8 mouse cellular contexts compared by ENCODE assay signal in genomic region chr8:94861352-94861910, GRCm38 (mm10). TPM values are rescaled to one million over a fixed set of nuclear protein-coding genes. Genes with fewer than 3 reads are reported as not detected.
A peak's percentile ranks its signal among the peaks of the same experiment; 100 is the strongest.
DNase-seq lines count a peak whose midpoint lies in the region; ATAC-seq and TF ChIP-seq lines count a peak whose summit lies in the region.
"Had no signal": no experiment of that assay in that cellular context is flagged by ENCODE, and none has a peak within 500 bp of the region (broad histone marks: within the 10 kb centered on the region; RNA-seq: fewer than 3 reads in every experiment).

No protein-coding gene starts in this region.

- 79% methylated on average over 8 of the region's 8 CpGs for WGBS in hindbrain, postnatal 0 days
- WGBS in liver, postnatal 0 days (ENCODE audit: insufficient replicate concordance), result 74% methylated on average over 8 of the region's 8 CpGs

- DNase-seq in left cerebral cortex, postnatal 4 days, result peak; percentile 64
- DNase-seq in left cerebral cortex, adult 11 months (ENCODE audit: low spot score), result no peak
- DNase-seq in MN1 (ENCODE audit: low spot score), result peak; percentile 83
- DNase-seq in cerebellum, postnatal 14 days, result peak; percentile 67 to 80
- DNase-seq in hindbrain, postnatal 0 days (ENCODE audit: low spot score), result peak; percentile 76
- peak; percentile 79 for DNase-seq in liver, postnatal 0 days
- DNase-seq in spleen, adult 18-20 months, result peak; percentile 35 to 68

- intact Hi-C loops in left cerebral cortex, postnatal 4 days (cut with DNase I), result no loop called here

- TF ChIP-seq EP300 in liver, postnatal 0 days (IDR thresholded peaks at IDR 0.05; ENCODE audit: low read depth), result no peak

- H3K4me1 ChIP-seq in hindbrain, postnatal 0 days (ENCODE audit: insufficient read depth, low read length), result peaks cover 5% of the 10 kb centered on the region; the same call in 1 of the 2 replicates
- H3K4me1 ChIP-seq in liver, postnatal 0 days (ENCODE audit: insufficient read depth), result no peaks in the 10 kb centered on the region; the same call in none of the 2 replicates

- no peak overlapping the region for H3K4me3 ChIP-seq in hindbrain, postnatal 0 days (ENCODE audit: low read length)
- H3K4me3 ChIP-seq in liver, postnatal 0 days (ENCODE audit: low read depth, low read length), result no peak overlapping the region

- peak; percentile 90 for TF ChIP-seq CTCF in hindbrain, postnatal 0 days (IDR thresholded peaks at IDR 0.05; ENCODE audit: low read depth)
- TF ChIP-seq CTCF in liver, postnatal 0 days (IDR thresholded peaks at IDR 0.05; ENCODE audit: low read depth), result peak; percentile 95

- H3K9me3 ChIP-seq in hindbrain, postnatal 0 days (ENCODE audit: low read length), result no peaks in the 10 kb centered on the region
- H3K9me3 ChIP-seq in liver, postnatal 0 days (ENCODE audit: low read length), result no peaks in the 10 kb centered on the region

- peaks cover 35% of the 10 kb centered on the region for H3K36me3 ChIP-seq in hindbrain, postnatal 0 days (ENCODE audit: insufficient read depth, low read length)
- H3K36me3 ChIP-seq in liver, postnatal 0 days (replicated peaks; ENCODE audit: insufficient read depth, low read length), result peaks cover 55% of the 10 kb centered on the region

- no peak overlapping the region for H3K27ac ChIP-seq in hindbrain, postnatal 0 days
- no peak overlapping the region for H3K27ac ChIP-seq in liver, postnatal 0 days (ENCODE audit: low read depth)

- H3K27me3 ChIP-seq in hindbrain, postnatal 0 days (ENCODE audit: insufficient read depth, low read length), result no peaks in the 10 kb centered on the region
- H3K27me3 ChIP-seq in liver, postnatal 0 days (ENCODE audit: insufficient read depth, low read length), result no peaks in the 10 kb centered on the region

- no peak for ATAC-seq in hindbrain, postnatal 0 days
- ATAC-seq in liver, postnatal 0 days, result peak; percentile 39; the same call in 1 of the 2 replicates

- H3K4me2 ChIP-seq in hindbrain, postnatal 0 days (ENCODE audit: low read depth, low read length), result no peak overlapping the region
- no peak overlapping the region for H3K4me2 ChIP-seq in liver, postnatal 0 days (ENCODE audit: low read depth, low read length)

- H3K9ac ChIP-seq in hindbrain, postnatal 0 days (replicated peaks; ENCODE audit: low read length), result no peak overlapping the region
- H3K9ac ChIP-seq in liver, postnatal 0 days (replicated peaks), result no peak overlapping the region

RNA-seq across cellular contexts. Expression of gene Polr2c, which starts 4.2 kb away (rescaled TPM):
- 10 to 100 TPM; 53.6 to 63.3 TPM for total RNA-seq in left cerebral cortex, postnatal 4 days (2021)
- 65.3 and 81.6 TPM in 2 replicates for total RNA-seq in hindbrain, postnatal 0 days (2014; rRNA removed)
- polyA plus RNA-seq in hindbrain, postnatal 0 days (2015; fragmentation: Nextera tagmentation; extraction: Ambion mirVana), result 102 TPM in 2 replicates
- polyA plus RNA-seq in liver, postnatal 0 days (2015; fragmentation: Nextera tagmentation; extraction: Ambion mirVana), result 50.6 and 52.1 TPM in 2 replicates

RNA-seq across cellular contexts. Expression of gene Dok4, which starts 14.7 kb away (rescaled TPM):
- total RNA-seq in left cerebral cortex, postnatal 4 days (2021), result 100 to 1,000 TPM; 181 to 191 TPM
- 121 and 127 TPM in 2 replicates for total RNA-seq in hindbrain, postnatal 0 days (2014; rRNA removed)
- polyA plus RNA-seq in hindbrain, postnatal 0 days (2015; fragmentation: Nextera tagmentation; extraction: Ambion mirVana), result 60.8 and 66.9 TPM in 2 replicates
- polyA plus RNA-seq in liver, postnatal 0 days (2015; fragmentation: Nextera tagmentation; extraction: Ambion mirVana), result 3.5 and 4.5 TPM in 2 replicates

RNA-seq across cellular contexts. Expression of gene Ciapin1, which starts 23.3 kb away (rescaled TPM):
- 10 to 100 TPM; 84.3 to 84.6 TPM for total RNA-seq in left cerebral cortex, postnatal 4 days (2021)
- 62.5 and 72.6 TPM in 2 replicates for total RNA-seq in hindbrain, postnatal 0 days (2014; rRNA removed)
- 139 and 144 TPM in 2 replicates for polyA plus RNA-seq in hindbrain, postnatal 0 days (2015; fragmentation: Nextera tagmentation; extraction: Ambion mirVana)
- polyA plus RNA-seq in liver, postnatal 0 days (2015; fragmentation: Nextera tagmentation; extraction: Ambion mirVana), result 36.5 and 39.4 TPM in 2 replicates

RNA-seq across cellular contexts. Expression of gene Coq9, which starts 23.3 kb away (rescaled TPM):
- total RNA-seq in left cerebral cortex, postnatal 4 days (2021), result 10 to 100 TPM; 41.8 to 42.4 TPM
- total RNA-seq in hindbrain, postnatal 0 days (2014; rRNA removed), result 109 and 133 TPM in 2 replicates
- 54.7 and 59.2 TPM in 2 replicates for polyA plus RNA-seq in hindbrain, postnatal 0 days (2015; fragmentation: Nextera tagmentation; extraction: Ambion mirVana)
- 65.6 and 66.1 TPM in 2 replicates for polyA plus RNA-seq in liver, postnatal 0 days (2015; fragmentation: Nextera tagmentation; extraction: Ambion mirVana)

RNA-seq across cellular contexts. Expression of gene Ccl17, which starts 51.2 kb away (rescaled TPM):
- 1 to 10 TPM; 2.4 to 2.8 TPM for total RNA-seq in left cerebral cortex, postnatal 4 days (2021)
- not detected in 2 replicates for total RNA-seq in hindbrain, postnatal 0 days (2014; rRNA removed)
- polyA plus RNA-seq in hindbrain, postnatal 0 days (2015; fragmentation: Nextera tagmentation; extraction: Ambion mirVana), result 2.7 and 4.8 TPM in 2 replicates
- polyA plus RNA-seq in liver, postnatal 0 days (2015; fragmentation: Nextera tagmentation; extraction: Ambion mirVana), result 0.31 TPM in 1 of 2 replicates, not detected in the other
- polyA plus RNA-seq: lung, embryonic 16.5 days had no signal
